Mouse (Mus musculus) ES-E14 (cell line): ENCODE measurements around the gene Cpxm2. TPM values are rescaled to one million over a fixed set of nuclear protein-coding genes. Genes with fewer than 3 reads are reported as not detected.

Experiments
- DNase-seq: peaks from one replicate; pipeline ENCODE4 v3.0.0-alpha.2; 2013; ENCODE audit warnings: low read depth, low spot score
- H3K27ac ChIP-seq: 2 replicates; pipeline ENCODE4 v1.5.1; 2012; ENCODE audit warnings: low read depth, mild to moderate bottlenecking, low read length, moderate library complexity, mixed read lengths; ENCODE audit not compliant: poor library complexity, insufficient read depth, severe bottlenecking
- H3K36me3 ChIP-seq: 2 replicates; pipeline ENCODE4 v1.6.1; 2012; ENCODE audit warnings: mild to moderate bottlenecking, low read length, moderate library complexity, mixed read lengths; ENCODE audit not compliant: control insufficient read depth, poor library complexity, insufficient read depth, severe bottlenecking
- H3K4me1 ChIP-seq, 2 experiments: fragments of 150-350 bp in 1 of 2; sonication (generic) in 1 of 2; 2 replicates each; pipeline ENCODE4 v1.6.1; 2012; ENCODE audit warnings: low read length in 2 of 2, mild to moderate bottlenecking in 1 of 2, mixed read lengths in 1 of 2; ENCODE audit not compliant: control insufficient read depth in 2 of 2, insufficient read depth in 2 of 2, poor library complexity in 1 of 2
- H3K4me3 ChIP-seq, 2 experiments: fragments of 150-350 bp in 1 of 2; sonication (generic) in 1 of 2; 2 replicates each; pipeline ENCODE4 v1.5.1; 2012; ENCODE audit warnings: low read length in 2 of 2, low read depth in 1 of 2, mild to moderate bottlenecking in 1 of 2, mixed read lengths in 1 of 2; ENCODE audit not compliant: insufficient read depth in 1 of 2, poor library complexity in 1 of 2, severe bottlenecking in 1 of 2
- H3K9ac ChIP-seq: 2 replicates; pipeline ENCODE4 v1.6.1; 2012; ENCODE audit warnings: low read depth, mild to moderate bottlenecking, low read length, mixed read lengths; ENCODE audit not compliant: poor library complexity, insufficient read depth, severe bottlenecking
- H3K9me3 ChIP-seq: fragments of 150-350 bp; sonication (generic); 2 replicates; pipeline ENCODE4 v1.6.1; 2012; ENCODE audit warnings: low read depth, mild to moderate bottlenecking, low read length; ENCODE audit not compliant: control insufficient read depth, insufficient read depth
- CHD2 ChIP-seq: IDR thresholded peaks from 2 replicates; pipeline ENCODE4 v1.6.1; 2014; ENCODE audit warnings: mild to moderate bottlenecking, low read depth, low read length, inconsistent platforms
- HCFC1 ChIP-seq: IDR thresholded peaks from 2 replicates; pipeline ENCODE4 v1.6.1; 2012; ENCODE audit warnings: low read length, inconsistent platforms, borderline replicate concordance; ENCODE audit not compliant: insufficient read depth
- MAFK ChIP-seq: IDR thresholded peaks from 2 replicates; pipeline ENCODE4 v1.6.1; 2014; ENCODE audit warnings: mild to moderate bottlenecking, low read depth, low read length, inconsistent platforms; ENCODE audit not compliant: insufficient read depth
- ZC3H11A ChIP-seq: IDR thresholded peaks from 2 replicates; pipeline ENCODE4 v1.6.1; 2012; ENCODE audit warnings: low read depth, mild to moderate bottlenecking, inconsistent platforms, low read length, borderline replicate concordance
- ZNF384 ChIP-seq: IDR thresholded peaks from 2 replicates; pipeline ENCODE4 v1.6.1; 2012; ENCODE audit warnings: low read depth, low read length, inconsistent platforms
- in situ Hi-C, 2 experiments: fragments of 600-800 bp; cut with MboI; formaldehyde crosslinking; loops; one replicate each; pipeline ENCODE4 v1.15.1; 2025; ENCODE audit warnings: low sequenced_read_pairs in 2 of 2, inconsistent platforms in 1 of 2; ENCODE audit not compliant: unreplicated experiment in 2 of 2
- total RNA-seq: library from RNA; depleted of rRNA; stranded (reverse); fragments of 300-350 nt; gene quantifications from 2 replicates; pipeline ENCODE4 v1.2.3, GENCODE M21; 2012

Gene Cpxm2
- total RNA-seq, 1 experiment = 0.76 TPM

- no peak overlapping the region for H3K4me3 ChIP-seq
- H3K4me1 ChIP-seq = no peaks in the 10 kb centered on the region
- H3K9me3 ChIP-seq = no peaks in the 10 kb centered on the region
- no peak overlapping the region for H3K27ac ChIP-seq
- no peak for TF ChIP-seq ZC3H11A
- TF ChIP-seq HCFC1 = no peak
- TF ChIP-seq ZNF384 = no peak
- DNase-seq = no peak
- no peaks in the 10 kb centered on the region; the same call in 1 of the 2 replicates for H3K36me3 ChIP-seq
- in situ Hi-C loops = no loop called here
- no peak overlapping the region for H3K9ac ChIP-seq
Measured at GRCm38 (mm10) chr7:132013970-132014369, 140.6 kb downstream of the Cpxm2 start.

- in situ Hi-C loops = no loop called here
- TF ChIP-seq MAFK = no peak
- no peak for TF ChIP-seq ZC3H11A
- no peak for TF ChIP-seq HCFC1
- no peak for TF ChIP-seq CHD2
- no peak for TF ChIP-seq ZNF384
- no peaks in the 10 kb centered on the region; the same call in 1 of the 2 replicates for H3K36me3 ChIP-seq
- no peak overlapping the region for H3K27ac ChIP-seq
- no peaks in the 10 kb centered on the region for H3K9me3 ChIP-seq
- no peak for DNase-seq
- no peak overlapping the region for H3K4me3 ChIP-seq
- H3K9ac ChIP-seq = no peak overlapping the region
- H3K4me1 ChIP-seq = no peaks in the 10 kb centered on the region
Measured at GRCm38 (mm10) chr7:132012969-132013679, 141.4 kb downstream of the Cpxm2 start.

- H3K27ac ChIP-seq = no peak overlapping the region
- in situ Hi-C loops = no loop called here
- no peaks in the 10 kb centered on the region; the same call in 1 of the 2 replicates for H3K36me3 ChIP-seq
- H3K4me1 ChIP-seq = no peaks in the 10 kb centered on the region
- DNase-seq = no peak
- H3K9ac ChIP-seq = no peak overlapping the region
- no peak overlapping the region for H3K4me3 ChIP-seq
- TF ChIP-seq CHD2 (no peak), HCFC1 (no peak), MAFK (no peak), ZC3H11A (no peak), ZNF384 (no peak)
- H3K9me3 ChIP-seq = no peaks in the 10 kb centered on the region
Measured at GRCm38 (mm10) chr7:132009002-132009401, 145.5 kb downstream of the Cpxm2 start.

GRCm38 (mm10) chr7:132005996-132006696 is 148.4 kb downstream of the Cpxm2 start:
- no peaks in the 10 kb centered on the region for H3K9me3 ChIP-seq
- H3K9ac ChIP-seq = no peak overlapping the region
- no peak overlapping the region for H3K4me3 ChIP-seq
- no peak for DNase-seq
- H3K36me3 ChIP-seq = no peaks in the 10 kb centered on the region
- no peaks in the 10 kb centered on the region for H3K4me1 ChIP-seq
- no peak overlapping the region for H3K27ac ChIP-seq
- TF ChIP-seq HCFC1 (no peak), MAFK (no peak), CHD2 (no peak), ZNF384 (no peak), ZC3H11A (no peak)
- in situ Hi-C loops = no loop called here
